Mouse (Mus musculus) liver, embryonic 14.5 days (tissue): Measurements from ENCODE around the gene Fosb.

ENCODE experiments used
- CTCF ChIP-seq: IDR thresholded peaks from 2 replicates; pipeline ENCODE4 v1.5.1; 2016; ENCODE audit warnings: antibody characterized with exemption, low read depth, control low read depth
- EP300 ChIP-seq: IDR thresholded peaks from 2 replicates; pipeline ENCODE4 v1.6.1; 2016; ENCODE audit warnings: antibody characterized with exemption, low read depth

- TF ChIP-seq CTCF: no peak
- TF ChIP-seq EP300: no peak
Measured at GRCm38 (mm10) chr7:19325262-19326199, 15.7 kb upstream of the Fosb start.
